Mouse (Mus musculus) ES-E14 (cell line): ENCODE measurements at regions not wholly inside any gene's neighbourhood (a gene's known extent, or its start where the extent isn't known, plus 50 kb on each side); places are given as distances from the start of the nearest gene placed in this dataset.

Source experiments
- CHD2 ChIP-seq: IDR thresholded peaks from 2 replicates; pipeline ENCODE4 v1.6.1; 2014; ENCODE audit warnings: mild to moderate bottlenecking, low read depth, low read length, inconsistent platforms
- MAFK ChIP-seq: IDR thresholded peaks from 2 replicates; pipeline ENCODE4 v1.6.1; 2014; ENCODE audit warnings: mild to moderate bottlenecking, low read depth, low read length, inconsistent platforms; ENCODE audit not compliant: insufficient read depth
- ZC3H11A ChIP-seq: IDR thresholded peaks from 2 replicates; pipeline ENCODE4 v1.6.1; 2012; ENCODE audit warnings: low read depth, mild to moderate bottlenecking, inconsistent platforms, low read length, borderline replicate concordance
- ZNF384 ChIP-seq: IDR thresholded peaks from 2 replicates; pipeline ENCODE4 v1.6.1; 2012; ENCODE audit warnings: low read depth, low read length, inconsistent platforms

GRCm38 (mm10) chr11:82632191-82632590, 131.9 kb downstream of the Cct6b start:
- TF ChIP-seq MAFK = no peak
- no peak for TF ChIP-seq CHD2
- no peak for TF ChIP-seq ZNF384
- TF ChIP-seq ZC3H11A = no peak
